Mouse (Mus musculus) urinary bladder, postnatal 36 days (tissue): ENCODE data around the gene Tgfa.

Experiments
- DNase-seq, 2 experiments: peaks; one replicate each; pipeline ENCODE4 v3.0.0; 2022; ENCODE audit warnings: low spot score in 2 of 2, mixed read lengths in 1 of 2

Tgfa gene

DNA sequence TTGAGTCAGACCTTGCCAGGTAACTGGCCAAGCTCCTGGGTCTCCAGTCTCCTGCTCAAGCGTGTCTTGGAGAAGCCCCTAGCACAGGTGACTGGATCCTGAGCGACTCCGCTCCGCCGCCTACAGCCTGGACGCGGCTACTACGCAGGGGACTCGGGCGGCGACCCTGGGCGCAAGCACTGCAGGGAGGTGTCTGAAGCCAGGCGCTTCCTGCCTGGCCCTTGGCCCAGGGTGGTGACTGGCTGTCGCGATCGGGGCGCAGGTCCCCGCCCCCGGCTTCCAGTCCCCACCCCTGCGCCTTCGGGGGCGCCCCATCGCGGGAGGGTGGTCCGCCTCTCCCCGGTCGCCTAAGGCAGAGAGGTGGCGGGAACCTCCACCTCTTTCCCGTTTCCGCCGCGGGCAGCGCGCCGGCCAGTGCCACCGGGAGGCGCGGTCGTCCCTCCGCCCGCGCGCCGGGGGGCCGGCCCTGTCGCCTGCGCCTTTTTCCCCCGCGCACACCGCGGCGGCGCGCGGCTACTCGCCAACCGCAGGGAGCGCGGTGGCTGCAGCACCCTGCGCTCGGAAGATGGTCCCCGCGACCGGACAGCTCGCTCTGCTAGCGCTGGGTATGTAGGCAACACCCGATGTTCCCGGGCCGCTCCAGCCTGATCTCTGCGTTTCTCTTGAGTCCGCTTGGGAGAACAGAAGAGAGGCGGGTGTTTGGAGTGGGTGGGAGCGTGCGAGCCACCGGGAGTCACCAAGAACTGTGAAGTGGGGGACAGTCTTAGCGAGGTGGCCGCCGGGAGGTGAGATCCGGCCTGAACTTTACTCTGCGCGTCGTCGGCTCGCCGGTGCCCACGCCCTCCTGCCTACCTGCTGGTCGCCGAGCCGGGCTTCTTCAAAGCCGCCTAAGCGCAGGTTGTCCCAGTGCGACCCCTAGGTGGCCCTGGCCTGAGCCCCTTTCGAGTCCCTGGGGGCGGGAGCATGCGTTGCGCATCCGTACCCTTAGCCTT, at the start of gene Tgfa:
Tgfa (plus strand) TSS at position 283 of the 992 bp plus-strand sequence.
- peak; percentile 72 to 73 for DNase-seq

DNA sequence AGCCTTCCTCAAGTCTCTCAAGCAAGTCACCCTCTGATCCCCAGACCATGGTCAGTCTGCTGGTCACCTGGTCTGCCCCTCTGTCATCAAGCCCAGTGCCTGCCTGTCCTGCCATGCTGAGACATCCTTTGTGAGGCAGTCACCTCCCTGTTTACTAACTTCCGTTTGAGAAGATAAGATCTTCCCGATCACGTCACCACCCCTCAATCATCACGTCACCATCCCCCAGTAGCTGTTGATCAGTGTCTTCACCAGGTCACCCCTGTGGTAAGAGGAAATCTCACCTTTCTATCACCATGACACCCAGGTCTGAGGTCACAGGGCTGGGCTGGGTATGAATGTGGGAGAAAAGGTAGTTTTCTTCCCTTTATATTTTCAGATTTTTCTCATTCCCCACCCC, 46.5 kb upstream of the Tgfa start:
- no peak for DNase-seq

DNA sequence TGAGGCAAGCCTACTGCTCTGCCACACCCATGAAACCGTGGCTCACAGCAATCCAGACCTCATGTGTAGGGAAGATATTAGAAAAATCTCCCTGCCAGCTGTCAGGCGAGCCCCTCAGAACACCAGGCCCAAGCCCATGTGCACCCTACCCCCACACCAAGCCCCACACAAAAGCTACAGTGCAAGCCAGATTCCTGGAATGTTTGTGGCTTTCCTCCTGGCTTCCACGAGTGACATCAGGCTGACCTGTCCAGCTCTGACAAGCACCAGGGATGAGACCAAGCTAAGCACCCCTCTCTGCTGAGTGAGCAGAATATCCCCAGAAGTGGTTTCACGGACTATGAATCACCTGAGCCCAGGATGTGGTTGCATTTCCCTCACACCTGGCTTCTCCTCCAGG, 46.0 kb upstream of the Tgfa start:
- no peak for DNase-seq

DNA sequence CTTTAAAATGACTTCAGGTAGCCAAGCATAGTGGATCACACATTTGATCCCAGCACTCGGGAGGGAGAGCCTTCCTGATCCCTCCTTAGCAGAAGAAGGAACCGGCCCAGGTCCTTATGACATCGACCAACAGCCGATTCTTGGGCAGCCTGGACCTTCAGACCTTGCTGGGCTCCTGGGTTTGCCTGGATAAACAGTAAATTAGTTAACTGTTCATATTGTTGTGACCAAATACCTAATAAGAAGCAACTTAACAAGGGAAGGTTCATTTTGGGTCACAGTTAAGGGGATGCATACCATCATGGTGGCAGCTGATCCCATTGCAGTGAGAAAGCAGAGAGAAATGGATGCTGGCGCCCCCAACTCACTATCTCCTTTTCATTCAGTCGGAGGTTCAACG, 42.3 kb upstream of the Tgfa start:
- no peak for DNase-seq

DNA sequence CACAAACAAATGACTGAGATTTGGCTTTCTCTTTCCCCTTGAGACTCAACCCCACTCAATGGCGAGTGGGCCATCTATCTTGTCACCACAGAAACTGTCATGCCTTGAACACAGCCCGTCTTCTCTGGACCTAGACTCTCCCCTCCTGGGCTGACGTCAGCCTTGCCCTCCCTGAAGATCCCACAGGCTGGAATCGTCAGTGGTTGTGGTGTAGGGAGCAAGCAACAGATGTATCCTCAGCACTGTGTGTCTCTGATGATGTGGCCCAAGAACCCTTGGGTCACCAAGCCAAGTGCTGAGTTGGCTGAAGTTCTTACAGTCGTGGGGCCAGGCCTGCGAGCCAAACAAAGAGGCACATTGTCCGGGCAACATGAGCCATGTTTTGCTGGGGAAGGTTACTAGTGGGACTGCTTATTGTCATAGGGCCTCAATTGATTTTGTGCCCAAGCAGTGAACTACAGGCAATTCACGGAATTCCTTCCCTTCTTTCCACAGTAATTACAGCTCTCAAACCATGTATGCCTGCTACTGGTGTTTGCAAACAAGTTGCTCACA, 41.5 kb upstream of the Tgfa start:
- DNase-seq: no peak

DNA sequence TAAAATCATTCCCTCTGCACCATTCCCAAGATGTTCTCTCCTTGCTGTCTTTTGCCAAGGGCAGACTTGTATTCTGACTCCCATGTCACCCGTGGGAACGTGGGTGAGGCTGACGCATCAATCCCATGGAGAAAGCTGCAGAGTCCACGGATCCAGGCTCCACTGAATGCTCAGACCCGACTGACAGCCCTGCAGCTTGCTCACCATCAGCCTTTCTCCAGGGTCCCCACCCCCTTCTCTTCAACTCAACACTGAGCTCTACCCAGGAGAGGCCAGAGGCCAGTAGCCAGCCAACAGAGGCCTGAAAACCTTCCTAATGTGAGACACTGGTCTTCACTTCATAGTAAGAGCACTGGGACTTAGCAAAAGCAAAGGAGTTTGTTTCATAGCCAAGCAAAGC, 41.0 kb upstream of the Tgfa start:
- no peak for DNase-seq

DNA sequence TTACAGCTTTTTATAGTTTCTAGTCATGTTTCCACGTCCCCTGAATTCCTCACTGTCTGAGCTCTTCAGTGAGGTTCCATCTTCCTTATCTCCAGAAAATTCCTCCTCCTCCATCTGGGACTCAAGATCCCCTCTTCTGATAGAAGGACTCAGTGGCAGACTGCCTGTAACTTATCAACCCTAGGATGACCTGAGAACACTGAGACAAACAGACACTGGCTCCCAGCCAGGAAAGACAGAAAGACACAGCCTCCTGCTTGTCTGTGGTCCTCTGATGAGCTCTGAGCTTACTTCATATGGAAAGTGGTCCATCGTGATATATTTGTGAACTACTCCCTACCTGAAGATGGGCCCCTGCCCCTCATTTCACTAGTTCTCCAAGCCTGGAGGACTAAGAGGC, 40.5 kb upstream of the Tgfa start:
- no peak for DNase-seq

DNA sequence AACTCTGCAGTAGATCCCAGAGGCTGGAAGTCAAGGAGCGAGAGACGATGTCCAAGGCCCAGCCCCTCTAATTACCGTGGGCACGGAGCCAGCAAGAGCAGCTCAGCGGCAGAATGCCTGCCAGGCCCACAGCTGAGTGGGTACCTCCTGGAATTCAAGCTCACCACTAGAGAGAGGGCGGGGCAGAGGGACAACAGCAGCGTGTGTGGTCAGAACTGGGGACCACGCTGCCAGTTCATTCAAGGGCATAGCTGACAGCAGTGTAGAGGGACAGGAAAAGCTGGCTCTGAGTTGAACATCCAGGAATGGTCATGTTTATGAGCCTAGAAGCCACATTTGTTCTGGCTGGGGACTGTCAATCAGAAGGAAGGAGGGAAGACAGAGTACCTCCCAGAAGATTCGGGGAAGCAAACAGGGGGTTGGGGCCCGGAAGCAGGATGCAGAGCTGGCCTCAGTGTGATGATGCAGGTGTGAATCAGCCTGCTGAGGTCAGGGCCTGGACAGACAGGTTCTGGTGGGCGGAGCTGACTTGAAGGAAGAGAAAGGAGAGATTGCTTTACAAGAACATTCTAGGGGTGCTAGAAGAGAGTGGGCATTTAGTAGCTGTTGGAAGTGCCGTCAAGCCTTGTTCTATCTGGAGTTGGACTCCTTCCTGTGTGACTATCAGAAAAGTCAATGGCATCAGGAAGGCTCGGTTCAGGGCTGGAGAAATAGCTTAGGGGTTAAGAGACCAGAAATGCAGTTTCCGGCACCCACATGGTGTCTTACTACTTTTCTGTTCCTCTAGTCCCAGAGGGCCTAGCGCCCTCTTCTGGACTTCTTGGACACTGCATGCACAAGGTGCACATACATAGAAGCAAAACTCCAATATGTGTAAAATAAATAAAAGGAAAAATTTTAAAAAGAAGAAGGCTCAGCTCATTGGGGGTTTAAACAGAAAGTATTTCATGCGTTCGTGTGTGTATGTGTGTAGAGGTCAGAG, 37.5 kb upstream of the Tgfa start:
- DNase-seq: peak; percentile 49 to 70

DNA sequence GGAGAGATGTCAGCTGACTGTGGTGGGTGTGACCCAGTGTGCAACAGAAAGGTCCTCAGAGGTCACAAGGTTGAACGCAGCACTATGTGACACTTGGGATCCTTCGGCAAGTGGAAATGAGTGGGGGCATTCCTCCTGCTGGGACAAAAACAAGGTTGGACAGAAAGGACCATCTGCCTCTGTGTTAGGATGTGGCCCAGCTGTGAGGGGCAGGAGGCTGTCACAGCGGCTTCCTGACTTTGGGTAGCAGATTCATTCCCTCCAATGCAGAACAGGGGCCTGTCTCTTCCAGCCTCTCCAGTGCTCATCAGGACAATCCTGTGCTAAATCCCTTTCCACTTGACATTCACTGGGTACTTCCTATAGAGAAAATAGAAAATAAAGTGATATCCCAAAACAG, 34.1 kb upstream of the Tgfa start:
- no peak for DNase-seq

DNA sequence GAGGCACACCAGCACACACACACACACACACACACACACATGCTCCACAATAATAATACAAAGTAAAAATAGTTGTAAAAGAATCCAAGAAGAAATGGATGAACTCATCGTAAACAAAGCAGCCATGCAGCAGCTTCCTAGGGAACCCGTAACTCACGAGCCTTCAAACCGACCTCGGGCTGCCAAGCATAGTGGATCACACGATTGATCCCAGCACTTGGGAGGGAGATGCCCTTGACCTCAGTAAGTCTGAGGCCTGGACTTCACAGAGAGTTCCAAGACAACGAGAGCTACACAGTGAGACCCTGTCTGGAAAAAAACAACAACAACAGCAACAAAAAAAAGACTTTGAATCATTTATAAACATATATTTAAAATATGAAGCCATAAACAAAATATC, 33.4 kb upstream of the Tgfa start:
- DNase-seq: no peak

DNA sequence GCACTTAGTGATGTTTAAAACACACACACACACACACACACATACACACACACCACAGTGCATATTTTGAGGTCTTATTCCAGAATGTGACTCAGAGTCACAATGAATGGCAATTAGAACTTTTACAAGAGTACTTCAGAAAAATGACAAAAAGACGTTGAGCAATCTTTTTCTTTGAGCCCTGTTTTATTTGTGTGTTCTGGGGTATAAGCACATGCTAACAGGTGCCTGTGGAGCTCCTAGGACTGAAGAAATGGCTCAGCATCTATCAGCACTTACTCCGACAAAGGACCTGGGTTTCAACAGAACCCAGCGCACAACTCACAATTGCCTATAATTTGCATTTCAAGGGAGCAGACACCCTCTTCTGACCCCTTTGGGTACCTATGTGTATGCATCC, 31.0 kb upstream of the Tgfa start:
- no peak for DNase-seq

DNA sequence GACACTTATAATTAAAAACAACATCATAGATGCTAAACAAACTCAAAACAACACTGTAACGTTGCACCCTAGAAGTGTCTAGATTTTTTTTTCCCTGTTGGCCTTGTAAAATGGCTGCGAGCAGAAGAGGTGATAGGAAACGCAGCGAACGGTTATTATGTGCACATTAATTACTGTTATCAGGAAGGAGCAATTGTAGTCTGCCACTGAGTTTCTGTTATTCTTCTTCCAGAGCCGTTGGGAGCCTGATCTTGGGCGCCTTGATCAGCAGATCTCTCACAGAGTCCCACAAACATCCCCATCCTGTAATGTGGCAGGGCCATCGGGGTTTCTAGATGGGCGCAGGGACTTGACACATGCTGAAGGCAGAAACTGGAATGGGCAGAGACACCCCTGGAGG, 28.6 kb upstream of the Tgfa start:
- no peak for DNase-seq

DNA sequence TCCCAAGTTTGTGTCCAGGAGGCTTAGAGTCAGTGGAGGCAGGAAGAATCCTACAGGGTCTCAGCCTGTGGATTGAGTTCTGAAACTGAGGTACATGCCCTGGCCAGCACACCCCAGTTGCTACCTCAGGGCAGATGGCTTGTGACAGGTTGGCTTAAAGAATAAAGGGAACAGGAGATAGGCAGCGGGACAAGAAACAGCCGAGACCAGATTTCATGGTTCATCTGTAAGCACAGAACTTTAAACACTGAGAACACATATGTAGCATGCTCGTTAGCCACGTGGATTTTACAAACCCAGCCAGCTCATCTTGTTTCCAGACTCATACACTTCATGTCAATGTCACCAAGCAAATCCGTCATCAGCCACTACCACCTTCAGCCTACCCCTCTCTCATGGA, 27.2 kb upstream of the Tgfa start:
- DNase-seq: no peak

DNA sequence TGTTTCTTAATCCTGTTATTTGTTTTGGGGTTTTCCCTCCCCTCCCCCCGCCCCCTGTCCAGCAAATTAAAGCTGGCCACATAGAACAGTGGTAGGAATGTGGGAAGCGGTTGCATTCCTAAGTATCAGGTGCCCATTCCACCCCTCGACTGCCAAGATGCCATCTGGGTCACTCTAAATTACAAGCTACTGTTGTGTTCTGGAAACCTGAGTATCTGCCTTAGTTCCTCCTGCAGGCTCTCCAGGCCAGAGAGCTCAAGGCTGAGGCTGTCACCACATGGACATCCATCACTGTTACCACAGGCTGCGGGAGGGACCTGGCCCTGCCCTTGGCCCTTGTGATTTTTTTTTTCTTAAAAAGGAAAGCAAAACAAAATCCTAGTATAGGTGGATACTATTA, 25.9 kb upstream of the Tgfa start:
- DNase-seq: no peak

DNA sequence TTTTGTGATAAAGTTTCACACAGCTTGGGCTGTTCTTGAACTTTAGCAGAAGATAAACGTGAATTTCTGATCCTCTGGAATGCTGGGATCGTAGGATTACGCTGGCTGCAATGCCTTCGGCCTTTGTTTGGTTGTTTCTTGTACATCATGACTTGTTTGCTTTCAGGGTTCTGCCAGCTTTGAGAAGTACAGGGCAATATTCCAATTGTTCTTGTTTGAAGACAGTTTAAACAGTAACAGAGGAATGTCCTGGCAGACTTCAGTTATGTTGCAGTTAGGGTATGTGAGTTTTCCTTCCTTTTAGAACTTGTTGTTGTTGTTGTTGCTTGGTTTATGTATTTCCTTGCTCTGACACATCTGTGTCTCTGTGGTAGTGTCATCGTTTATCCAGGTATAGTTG, 18.8 kb upstream of the Tgfa start:
- no peak for DNase-seq

DNA sequence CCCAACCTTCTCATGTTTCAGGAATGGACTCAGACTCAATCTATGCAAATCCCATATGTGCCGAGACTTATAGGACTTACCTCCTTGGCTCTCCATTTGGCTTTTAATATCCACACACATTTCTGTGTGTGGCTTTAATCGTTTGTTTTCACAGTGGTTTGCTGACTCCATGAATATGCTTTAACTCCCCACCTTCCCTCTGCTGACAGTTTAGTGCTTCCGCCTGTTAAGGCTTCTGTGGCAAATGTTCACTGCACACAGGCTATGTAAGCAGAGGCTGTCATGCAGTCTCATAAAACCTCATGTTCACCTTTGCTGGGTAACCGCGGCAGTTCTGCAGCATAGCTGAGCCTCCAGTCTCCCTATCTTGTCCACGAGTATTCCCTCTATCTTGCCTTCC, 18.3 kb upstream of the Tgfa start:
- DNase-seq: no peak

DNA sequence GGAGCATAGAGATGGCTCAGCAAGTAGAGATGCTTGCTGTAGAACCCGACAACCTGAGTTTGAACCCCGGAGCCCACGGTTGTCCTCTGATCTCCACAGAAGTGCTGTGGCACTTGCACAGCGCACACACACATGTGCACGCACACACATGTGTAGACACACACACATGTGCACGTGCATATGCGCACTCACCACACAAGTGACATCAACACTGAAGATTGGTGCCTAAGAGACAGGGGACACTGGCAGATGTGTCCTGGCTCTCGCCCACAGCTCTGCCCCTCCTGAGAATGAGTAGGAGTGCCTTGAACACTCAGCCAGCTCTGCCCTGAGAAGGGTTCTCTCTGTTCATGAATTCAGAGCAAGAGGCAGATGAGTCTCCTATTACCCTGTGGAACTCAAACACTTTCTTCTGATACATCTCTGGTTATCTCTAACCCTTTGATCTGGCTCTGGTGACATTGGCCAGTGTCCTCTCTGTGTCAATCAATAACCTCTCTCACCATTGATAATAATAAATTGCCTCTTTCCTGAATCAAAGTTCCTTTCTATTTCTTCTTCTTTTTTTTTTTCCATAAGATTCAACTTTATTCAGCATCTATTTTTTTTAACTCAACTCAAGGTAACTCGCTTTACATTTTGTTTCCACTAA, 17.6 kb upstream of the Tgfa start:
- no peak for DNase-seq

DNA sequence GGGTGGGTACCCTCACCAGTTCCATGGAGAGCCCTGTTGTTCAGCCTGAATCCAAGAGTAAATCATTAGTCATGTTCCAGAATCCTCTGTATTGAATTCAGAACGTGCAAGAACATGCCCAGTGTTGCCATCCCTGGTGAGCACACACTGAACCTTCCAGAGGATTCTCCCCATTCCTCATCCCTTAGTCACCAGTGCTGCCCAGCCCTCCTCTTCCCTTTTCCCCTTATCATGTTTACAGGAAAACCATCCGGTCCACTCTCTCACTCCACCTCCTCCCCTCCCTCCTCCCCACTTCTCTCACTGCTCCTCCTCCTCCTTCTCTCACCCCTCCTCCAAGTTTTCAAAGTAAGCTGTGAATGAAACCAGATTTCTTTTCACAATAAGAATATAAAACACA, 14.4 kb upstream of the Tgfa start:
- DNase-seq: peak in 1 of 2 experiments; percentile 36

DNA sequence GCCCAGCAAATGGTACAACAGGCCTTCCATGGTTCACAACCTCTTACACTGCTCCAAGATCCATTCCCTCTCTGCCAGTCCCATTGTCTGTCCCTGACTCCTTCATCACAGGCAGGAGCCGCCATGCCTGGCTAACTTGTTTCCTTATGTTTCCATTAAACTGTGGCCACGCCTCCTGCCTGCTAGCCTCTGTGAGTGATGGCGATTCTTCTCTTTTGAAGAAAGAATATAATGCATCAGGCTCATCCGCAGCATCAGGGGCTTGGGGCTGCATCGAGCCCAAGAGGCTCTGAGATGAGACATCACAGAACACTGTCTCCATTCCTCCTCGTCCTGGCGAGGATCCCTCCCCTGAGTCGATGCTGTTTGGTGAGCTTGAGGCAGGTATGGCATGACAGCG, 13.0 kb upstream of the Tgfa start:
- no peak for DNase-seq

DNA sequence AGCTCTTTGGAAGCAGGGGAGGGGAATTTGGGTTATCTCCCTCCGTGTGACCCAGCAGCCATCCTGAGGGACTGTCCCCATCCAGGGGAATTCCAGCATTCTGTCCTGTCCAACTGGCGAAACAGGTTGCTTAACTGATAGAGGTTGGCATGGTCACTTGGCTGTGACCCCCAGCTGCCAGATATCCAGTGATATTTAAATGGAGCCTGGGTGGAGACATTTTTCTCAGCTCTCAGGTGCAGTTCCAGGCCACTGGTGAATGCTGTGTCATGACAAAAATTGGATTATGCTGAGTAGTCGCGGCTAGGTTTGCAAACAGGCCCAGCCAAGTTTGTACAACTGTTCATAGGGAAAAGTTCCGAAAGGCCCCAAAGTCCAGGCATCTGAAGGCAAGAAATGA, 12.4 kb upstream of the Tgfa start:
- no peak for DNase-seq

DNA sequence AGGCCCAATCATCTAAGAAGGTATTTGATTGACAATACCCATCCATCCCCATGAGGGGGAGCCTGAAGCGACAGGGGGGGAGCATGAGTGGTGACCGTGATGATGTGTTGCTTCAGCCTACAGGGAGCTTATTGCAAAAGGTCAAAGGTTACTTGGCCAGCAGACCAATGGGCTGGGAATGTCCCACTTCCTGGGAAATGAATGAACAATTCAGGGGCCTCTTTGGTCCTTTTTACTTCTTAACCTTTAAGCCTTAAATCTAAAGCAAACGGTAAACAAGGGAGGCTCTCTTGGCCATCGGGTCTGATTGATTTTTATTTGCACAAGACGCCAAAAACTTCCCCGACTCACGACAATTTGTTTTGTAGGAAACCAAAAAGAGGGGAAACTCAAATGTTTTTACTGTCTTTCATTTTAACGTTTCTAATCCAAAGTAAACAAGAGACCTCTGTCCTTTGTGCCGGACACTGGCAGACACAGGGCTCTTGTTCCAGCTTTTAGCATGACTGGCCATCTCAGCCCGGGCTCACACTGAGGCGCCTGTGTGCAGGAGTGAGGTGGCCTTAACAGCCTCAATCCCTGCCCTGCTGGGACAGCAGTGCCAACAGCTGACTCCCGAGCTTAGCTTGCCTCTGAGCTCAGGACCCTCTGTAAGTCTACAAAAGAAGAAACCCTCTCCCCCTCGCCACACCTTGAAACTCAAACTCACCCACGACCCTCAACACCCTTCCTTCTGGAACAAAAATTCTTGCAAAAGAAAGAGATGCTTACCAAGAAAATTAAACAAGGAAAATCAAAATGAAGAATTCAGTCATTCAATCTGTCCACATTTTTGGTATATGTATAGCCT, 8.7 kb upstream of the Tgfa start:
- no peak for DNase-seq
